Mouse (Mus musculus): ENCODE results near the gene Fam187a. TPM values are rescaled to one million over a fixed set of nuclear protein-coding genes. Genes with fewer than 3 reads are reported as not detected.

The Fam187a gene
- polyA plus RNA-seq, 1 experiment from 2014 or later = not detected

- H3K36me3 ChIP-seq (ENCODE audit: control insufficient read depth, insufficient read depth, low read length) = no peaks in the 10 kb centered on the region; the same call in 1 of the 2 replicates
- no peak within 1 kb of the TSS for H3K4me3 ChIP-seq (ENCODE audit: low read depth, low read length)
- WGBS = 14% methylated on average over 7 of the region's 7 CpGs
- ATAC-seq (replicated peaks; ENCODE audit: low FRiP score) = no peak
- no peaks in the 10 kb centered on the region for H3K4me1 ChIP-seq (replicated peaks; ENCODE audit: control insufficient read depth, insufficient read depth, low read length)
- H3K27me3 ChIP-seq (ENCODE audit: control insufficient read depth, insufficient read depth, low read length) = no peaks in the 10 kb centered on the region
- no peak within 1 kb of the TSS for H3K9ac ChIP-seq (ENCODE audit: low read length)
- H3K4me2 ChIP-seq (ENCODE audit: low read depth, low read length, severe bottlenecking) = no peak within 1 kb of the TSS
- no peak within 1 kb of the TSS for H3K27ac ChIP-seq (ENCODE audit: low read depth, low read length)
- peak; percentile 91 for DNase-seq (ENCODE audit: low spot score)
- no peaks in the 10 kb centered on the region for H3K9me3 ChIP-seq (ENCODE audit: control insufficient read depth, low read length)
Measured at GRCm38 (mm10) chr11:102900763-102901162, 15.8 kb downstream of the Fam187a start, which contains the start of gene Gfap. Gfap (minus strand) TSS chr11:102900912.

GRCm38 (mm10) chr11:102901199-102901598, 16.2 kb downstream of the Fam187a start:
- no peak overlapping the region for H3K27ac ChIP-seq (ENCODE audit: low read depth, low read length)
- H3K36me3 ChIP-seq (ENCODE audit: control insufficient read depth, insufficient read depth, low read length) = no peaks in the 10 kb centered on the region; the same call in 1 of the 2 replicates
- no peak overlapping the region for H3K9ac ChIP-seq (ENCODE audit: low read length)
- H3K27me3 ChIP-seq (ENCODE audit: control insufficient read depth, insufficient read depth, low read length) = no peaks in the 10 kb centered on the region
- H3K9me3 ChIP-seq (ENCODE audit: control insufficient read depth, low read length) = no peaks in the 10 kb centered on the region
- 62% methylated on average over 4 of the region's 4 CpGs for WGBS
- H3K4me1 ChIP-seq (replicated peaks; ENCODE audit: control insufficient read depth, insufficient read depth, low read length) = no peaks in the 10 kb centered on the region
- ATAC-seq (replicated peaks; ENCODE audit: low FRiP score) (no peak), DNase-seq (ENCODE audit: low spot score) (no peak)
- H3K4me2 ChIP-seq (ENCODE audit: low read depth, low read length, severe bottlenecking) = no peak overlapping the region
- no peak overlapping the region for H3K4me3 ChIP-seq (ENCODE audit: low read depth, low read length)

GRCm38 (mm10) chr11:102902107-102902506, 17.1 kb downstream of the Fam187a start:
- WGBS = 77% methylated on average over 5 of the region's 5 CpGs

GRCm38 (mm10) chr11:102903654-102904053, 18.7 kb downstream of the Fam187a start:
- Histone ChIP-seq H3K9ac (ENCODE audit: low read length) (no peak overlapping the region), H3K4me2 (ENCODE audit: low read depth, low read length, severe bottlenecking) (no peak overlapping the region), H3K36me3 (ENCODE audit: control insufficient read depth, insufficient read depth, low read length) (peaks cover 14% of the 10 kb centered on the region; the same call in 1 of the 2 replicates), H3K9me3 (ENCODE audit: control insufficient read depth, low read length) (no peaks in the 10 kb centered on the region), H3K27ac (ENCODE audit: low read depth, low read length) (no peak overlapping the region), H3K27me3 (ENCODE audit: control insufficient read depth, insufficient read depth, low read length) (no peaks in the 10 kb centered on the region), H3K4me3 (ENCODE audit: low read depth, low read length) (no peak overlapping the region), H3K4me1 (replicated peaks; ENCODE audit: control insufficient read depth, insufficient read depth, low read length) (no peaks in the 10 kb centered on the region)
- no peak for ATAC-seq (replicated peaks; ENCODE audit: low FRiP score)
- WGBS = 81% methylated on average over 7 of the region's 7 CpGs
- peak; percentile 47 for DNase-seq (ENCODE audit: low spot score)

More at GRCm38 (mm10) chr11:102902107-102902506, 17.1 kb downstream of the Fam187a start:
- H3K36me3 ChIP-seq (ENCODE audit: control insufficient read depth, insufficient read depth, low read length) = peaks cover 3% of the 10 kb centered on the region; the same call in 1 of the 2 replicates
- H3K9me3 ChIP-seq (ENCODE audit: control insufficient read depth, low read length) = no peaks in the 10 kb centered on the region
- no peaks in the 10 kb centered on the region for H3K4me1 ChIP-seq (replicated peaks; ENCODE audit: control insufficient read depth, insufficient read depth, low read length)
- no peak overlapping the region for H3K27ac ChIP-seq (ENCODE audit: low read depth, low read length)
- DNase-seq (ENCODE audit: low spot score) = no peak
- no peaks in the 10 kb centered on the region for H3K27me3 ChIP-seq (ENCODE audit: control insufficient read depth, insufficient read depth, low read length)
- H3K4me3 ChIP-seq (ENCODE audit: low read depth, low read length) = no peak overlapping the region
- no peak for ATAC-seq (replicated peaks; ENCODE audit: low FRiP score)
- no peak overlapping the region for H3K4me2 ChIP-seq (ENCODE audit: low read depth, low read length, severe bottlenecking)
- no peak overlapping the region for H3K9ac ChIP-seq (ENCODE audit: low read length)

- Histone ChIP-seq H3K27me3 (ENCODE audit: control insufficient read depth, insufficient read depth, low read length) (no peaks in the 10 kb centered on the region), H3K9me3 (ENCODE audit: control insufficient read depth, low read length) (no peaks in the 10 kb centered on the region), H3K4me1 (replicated peaks; ENCODE audit: control insufficient read depth, insufficient read depth, low read length) (no peaks in the 10 kb centered on the region), H3K27ac (ENCODE audit: low read depth, low read length) (no peak overlapping the region), H3K4me2 (ENCODE audit: low read depth, low read length, severe bottlenecking) (no peak overlapping the region), H3K4me3 (ENCODE audit: low read depth, low read length) (no peak overlapping the region), H3K9ac (ENCODE audit: low read length) (no peak overlapping the region), H3K36me3 (ENCODE audit: control insufficient read depth, insufficient read depth, low read length) (peaks cover 32% of the 10 kb centered on the region)
- DNase-seq (ENCODE audit: low spot score) = peak; percentile 35
- ATAC-seq (replicated peaks; ENCODE audit: low FRiP score) = no peak
- 84% methylated on average over 7 of the region's 7 CpGs for WGBS
Measured at GRCm38 (mm10) chr11:102911376-102911775, 26.4 kb downstream of the Fam187a start.

- WGBS = 93% methylated on average over 9 of the region's 9 CpGs
Measured at GRCm38 (mm10) chr11:102915380-102915779, 30.4 kb downstream of the Fam187a start.

GRCm38 (mm10) chr11:102918077-102918476, 33.1 kb downstream of the Fam187a start:
- peaks cover 14% of the 10 kb centered on the region for H3K36me3 ChIP-seq (ENCODE audit: control insufficient read depth, insufficient read depth, low read length)
- no peak overlapping the region for H3K4me2 ChIP-seq (ENCODE audit: low read depth, low read length, severe bottlenecking)
- H3K9me3 ChIP-seq (ENCODE audit: control insufficient read depth, low read length) = no peaks in the 10 kb centered on the region
- DNase-seq (ENCODE audit: low spot score) (no peak), ATAC-seq (replicated peaks; ENCODE audit: low FRiP score) (no peak)
- WGBS = 94% methylated on average over 4 of the region's 4 CpGs
- H3K4me3 ChIP-seq (ENCODE audit: low read depth, low read length) = no peak overlapping the region
- H3K9ac ChIP-seq (ENCODE audit: low read length) = no peak overlapping the region
- 0 out of 2 replicates have a peak, but pooled peaks cover 2% of the 10 kb centered on the region for H3K4me1 ChIP-seq (replicated peaks; ENCODE audit: control insufficient read depth, insufficient read depth, low read length)
- no peak overlapping the region for H3K27ac ChIP-seq (ENCODE audit: low read depth, low read length)
- no peaks in the 10 kb centered on the region for H3K27me3 ChIP-seq (ENCODE audit: control insufficient read depth, insufficient read depth, low read length)

More at GRCm38 (mm10) chr11:102915380-102915779, 30.4 kb downstream of the Fam187a start:
- H3K4me2 ChIP-seq (ENCODE audit: low read depth, low read length, severe bottlenecking) = no peak overlapping the region
- H3K4me1 ChIP-seq (replicated peaks; ENCODE audit: control insufficient read depth, insufficient read depth, low read length) = no peaks in the 10 kb centered on the region
- peaks cover 15% of the 10 kb centered on the region for H3K36me3 ChIP-seq (ENCODE audit: control insufficient read depth, insufficient read depth, low read length)
- H3K9me3 ChIP-seq (ENCODE audit: control insufficient read depth, low read length) = no peaks in the 10 kb centered on the region
- no peak overlapping the region for H3K4me3 ChIP-seq (ENCODE audit: low read depth, low read length)
- ATAC-seq (replicated peaks; ENCODE audit: low FRiP score) (no peak), DNase-seq (ENCODE audit: low spot score) (no peak)
- H3K27me3 ChIP-seq (ENCODE audit: control insufficient read depth, insufficient read depth, low read length) = no peaks in the 10 kb centered on the region
- H3K9ac ChIP-seq (ENCODE audit: low read length) = no peak overlapping the region
- H3K27ac ChIP-seq (ENCODE audit: low read depth, low read length) = no peak overlapping the region

GRCm38 (mm10) chr11:102921491-102921890, 36.5 kb downstream of the Fam187a start:
- H3K9ac ChIP-seq (ENCODE audit: low read length) = peak overlapping the region; percentile 6; the same call in 1 of the 2 replicates
- DNase-seq (ENCODE audit: low spot score) (peak; percentile 38), ATAC-seq (replicated peaks; ENCODE audit: low FRiP score) (no peak)
- H3K9me3 ChIP-seq (ENCODE audit: control insufficient read depth, low read length) = no peaks in the 10 kb centered on the region
- H3K36me3 ChIP-seq (ENCODE audit: control insufficient read depth, insufficient read depth, low read length) = no peaks in the 10 kb centered on the region
- no peaks in the 10 kb centered on the region for H3K27me3 ChIP-seq (ENCODE audit: control insufficient read depth, insufficient read depth, low read length)
- no peak overlapping the region for H3K4me2 ChIP-seq (ENCODE audit: low read depth, low read length, severe bottlenecking)
- no peak overlapping the region for H3K4me3 ChIP-seq (ENCODE audit: low read depth, low read length)
- 0 out of 2 replicates have a peak, but pooled peaks cover 4% of the 10 kb centered on the region for H3K4me1 ChIP-seq (replicated peaks; ENCODE audit: control insufficient read depth, insufficient read depth, low read length)
- 87% methylated on average over 6 of the region's 6 CpGs for WGBS
- H3K27ac ChIP-seq (ENCODE audit: low read depth, low read length) = no peak overlapping the region
